Mouse (Mus musculus) MEL (cell line): Measurements from ENCODE around the gene Nucks1. TPM values are rescaled to one million over a fixed set of nuclear protein-coding genes. Genes with fewer than 3 reads are reported as not detected.

Source experiments
- DNase-seq: peaks from one replicate; pipeline ENCODE4 v3.0.0; 2011; ENCODE audit warnings: low read depth, low spot score
- H3K27ac ChIP-seq: 2 replicates; pipeline ENCODE4 v1.5.1; 2012; ENCODE audit warnings: low read depth, mild to moderate bottlenecking, control low read depth, low read length, moderate library complexity; ENCODE audit not compliant: control insufficient read depth
- H3K27me3 ChIP-seq, 2 experiments: fragments of 150-350 bp in 1 of 2; sonication (generic) in 1 of 2; 2 replicates each; pipeline ENCODE4 v1.6.1; 2012; ENCODE audit warnings: low read length in 2 of 2, mild to moderate bottlenecking in 2 of 2, improper control_type of control experiment in 1 of 2, moderate library complexity in 1 of 2; ENCODE audit not compliant: insufficient read depth in 2 of 2, control insufficient read depth in 1 of 2
- H3K36me3 ChIP-seq, 2 experiments: 2 replicates each; pipeline ENCODE4 v1.6.1; 2012 to 2014; ENCODE audit warnings: low read length in 2 of 2, improper control_type of control experiment in 1 of 2, inconsistent platforms in 1 of 2, mild to moderate bottlenecking in 1 of 2; ENCODE audit not compliant: insufficient read depth in 2 of 2, control insufficient read depth in 1 of 2
- H3K4me1 ChIP-seq, 2 experiments: fragments of 150-350 bp in 1 of 2; sonication (generic) in 1 of 2; 2 replicates each; pipeline ENCODE4 v1.6.1; 2012; ENCODE audit warnings: low read length in 2 of 2, improper control_type of control experiment in 1 of 2, mild to moderate bottlenecking in 1 of 2; ENCODE audit not compliant: insufficient read depth in 2 of 2, control insufficient read depth in 1 of 2
- H3K4me3 ChIP-seq, 2 experiments: fragments of 150-350 bp in 1 of 2; sonication (generic) in 1 of 2; 2 replicates each; pipeline ENCODE4 v1.5.1; 2012; ENCODE audit warnings: low read depth in 2 of 2, low read length in 2 of 2, mild to moderate bottlenecking in 2 of 2, moderate library complexity in 2 of 2, control low read depth in 1 of 2, improper control_type of control experiment in 1 of 2; ENCODE audit not compliant: control insufficient read depth in 1 of 2, insufficient read depth in 1 of 2
- H3K79me2 ChIP-seq: 2 replicates; pipeline ENCODE4 v1.6.1; 2012; ENCODE audit warnings: mild to moderate bottlenecking, low read length, moderate library complexity; ENCODE audit not compliant: control insufficient read depth, poor library complexity, insufficient read depth
- H3K9ac ChIP-seq: 2 replicates; pipeline ENCODE4 v1.6.1; 2012; ENCODE audit warnings: low read depth, mild to moderate bottlenecking, control low read depth, low read length, moderate library complexity; ENCODE audit not compliant: control insufficient read depth, poor library complexity, severe bottlenecking
- H3K9me3 ChIP-seq: fragments of 150-350 bp; sonication (generic); replicated peaks from 2 replicates; pipeline ENCODE4 v1.6.1; 2012; ENCODE audit warnings: mild to moderate bottlenecking, low read length, improper control_type of control experiment, moderate library complexity; ENCODE audit not compliant: insufficient read depth
- BHLHE40 ChIP-seq: IDR thresholded peaks from 2 replicates; pipeline ENCODE4 v1.6.1; 2012; ENCODE audit warnings: low read depth, mild to moderate bottlenecking, inconsistent platforms, low read length, improper control_type of control experiment, borderline replicate concordance
- CHD2 ChIP-seq: IDR thresholded peaks from 2 replicates; pipeline ENCODE4 v1.6.1; 2011; ENCODE audit warnings: low read length, improper control_type of control experiment
- CTCF ChIP-seq, 3 experiments: IDR thresholded peaks in 2 of 3; conservative IDR thresholded peaks in 1 of 3; 2 replicates each; pipeline ENCODE4 v1.5.1; 2011 to 2012; ENCODE audit warnings: low read length in 3 of 3, low read depth in 2 of 3, mild to moderate bottlenecking in 2 of 3, improper control_type of control experiment in 1 of 3, inconsistent platforms in 1 of 3, mixed read lengths in 1 of 3, moderate library complexity in 1 of 3; ENCODE audit not compliant: control insufficient read depth in 1 of 3, insufficient read depth in 1 of 3, poor library complexity in 1 of 3, severe bottlenecking in 1 of 3
- E2F4 ChIP-seq: IDR thresholded peaks from 2 replicates; pipeline ENCODE4 v1.6.1; 2011; ENCODE audit warnings: low read depth, low read length, improper control_type of control experiment, borderline replicate concordance
- EP300 ChIP-seq, 2 experiments: IDR thresholded peaks; 2 replicates each; pipeline ENCODE4 v1.6.1; 2011; ENCODE audit warnings: improper control_type of control experiment in 2 of 2, low read length in 2 of 2, low read depth in 1 of 2, mild to moderate bottlenecking in 1 of 2
- HCFC1 ChIP-seq: IDR thresholded peaks from 2 replicates; pipeline ENCODE4 v1.6.1; 2012; ENCODE audit warnings: low read depth, mild to moderate bottlenecking, inconsistent platforms, low read length, improper control_type of control experiment, moderate library complexity
- JUND ChIP-seq: IDR thresholded peaks from 2 replicates; pipeline ENCODE4 v1.6.1; 2011; ENCODE audit warnings: low read depth, mild to moderate bottlenecking, improper control_type of control experiment, low read length
- KAT2A ChIP-seq: conservative IDR thresholded peaks from 2 replicates; pipeline ENCODE4 v1.6.1; 2012; ENCODE audit warnings: low read depth, low read length, improper control_type of control experiment, inconsistent platforms
- MAX ChIP-seq: IDR thresholded peaks from 2 replicates; pipeline ENCODE4 v1.6.1; 2011; ENCODE audit warnings: low read length, improper control_type of control experiment
- MEF2A ChIP-seq: IDR thresholded peaks from 2 replicates; pipeline ENCODE4 v1.6.1; 2014; ENCODE audit warnings: low read depth, mild to moderate bottlenecking, inconsistent platforms, low read length, improper control_type of control experiment; ENCODE audit not compliant: poor library complexity, insufficient replicate concordance, severe bottlenecking; ENCODE audit errors: extremely low read depth
- MYB ChIP-seq: IDR thresholded peaks from 2 replicates; pipeline ENCODE4 v1.6.1; 2011; ENCODE audit warnings: mild to moderate bottlenecking, low read depth, low read length, improper control_type of control experiment
- MYC ChIP-seq: IDR thresholded peaks from 2 replicates; pipeline ENCODE4 v1.6.1; 2011; ENCODE audit warnings: low read depth, mild to moderate bottlenecking, low read length, improper control_type of control experiment, moderate library complexity
- NELFE ChIP-seq: IDR thresholded peaks from 2 replicates; pipeline ENCODE4 v1.6.1; 2011; ENCODE audit warnings: low read depth, low read length, improper control_type of control experiment
- NRF1 ChIP-seq: IDR thresholded peaks from 2 replicates; pipeline ENCODE4 v1.6.1; 2014; ENCODE audit warnings: low read depth, mild to moderate bottlenecking, inconsistent platforms, low read length, improper control_type of control experiment, moderate library complexity; ENCODE audit not compliant: poor library complexity, insufficient read depth, severe bottlenecking
- POLR2A ChIP-seq, 2 experiments: IDR thresholded peaks; 2 replicates each; pipeline ENCODE4 v1.6.1; 2011 to 2012; ENCODE audit warnings: low read length in 2 of 2, mild to moderate bottlenecking in 2 of 2, control low read depth in 1 of 2, improper control_type of control experiment in 1 of 2, low read depth in 1 of 2, moderate library complexity in 1 of 2; ENCODE audit not compliant: control insufficient read depth in 1 of 2, insufficient read depth in 1 of 2, poor library complexity in 1 of 2
- POLR2AphosphoS2 ChIP-seq: IDR thresholded peaks from 2 replicates; pipeline ENCODE4 v1.6.1; 2011; ENCODE audit warnings: low read length, improper control_type of control experiment
- POLR2AphosphoS5 ChIP-seq: IDR thresholded peaks from 2 replicates; pipeline ENCODE4 v1.6.1; 2012; ENCODE audit warnings: low read depth, borderline replicate concordance, mild to moderate bottlenecking, inconsistent platforms, low read length, moderate library complexity, mixed read lengths
- RAD21 ChIP-seq: IDR thresholded peaks from 2 replicates; pipeline ENCODE4 v1.6.1; 2011; ENCODE audit warnings: mild to moderate bottlenecking, low read depth, low read length, improper control_type of control experiment
- RCOR1 ChIP-seq: IDR thresholded peaks from 2 replicates; pipeline ENCODE4 v1.6.1; 2012; ENCODE audit warnings: low read depth, mild to moderate bottlenecking, inconsistent platforms, low read length, improper control_type of control experiment
- SIN3A ChIP-seq: IDR thresholded peaks from 2 replicates; pipeline ENCODE4 v1.6.1; 2012; ENCODE audit warnings: low read length, improper control_type of control experiment, inconsistent platforms
- TAL1 ChIP-seq: IDR thresholded peaks from 2 replicates; pipeline ENCODE4 v1.6.1; 2012; ENCODE audit warnings: mild to moderate bottlenecking, inconsistent platforms, low read length, moderate library complexity, mixed read lengths
- TCF12 ChIP-seq: IDR thresholded peaks from 2 replicates; pipeline ENCODE4 v1.6.1; 2014; ENCODE audit warnings: low read depth, mild to moderate bottlenecking, inconsistent platforms, low read length, improper control_type of control experiment, moderate library complexity
- UBTF ChIP-seq: IDR thresholded peaks from 2 replicates; pipeline ENCODE4 v1.6.1; 2012; ENCODE audit warnings: low read depth, mild to moderate bottlenecking, inconsistent platforms, low read length, improper control_type of control experiment, moderate library complexity, borderline replicate concordance; ENCODE audit not compliant: insufficient read depth
- USF1 ChIP-seq: IDR thresholded peaks from 2 replicates; pipeline ENCODE4 v1.6.1; 2014; ENCODE audit warnings: low read depth, mild to moderate bottlenecking, inconsistent platforms, low read length, improper control_type of control experiment, moderate library complexity
- ZKSCAN1 ChIP-seq: IDR thresholded peaks from 2 replicates; pipeline ENCODE4 v1.6.1; 2012; ENCODE audit warnings: low read depth, mild to moderate bottlenecking, inconsistent platforms, low read length, improper control_type of control experiment, moderate library complexity
- ZNF384 ChIP-seq: IDR thresholded peaks from 2 replicates; pipeline ENCODE4 v1.6.1; 2012; ENCODE audit warnings: low read depth, mild to moderate bottlenecking, inconsistent platforms, low read length, improper control_type of control experiment
- polyA plus RNA-seq, 2 experiments: library from polyadenylated mRNA; stranded (reverse) in 1 of 2; unstranded in 1 of 2; fragments of >175 nt in 1 of 2; fragments of >200 nt in 1 of 2; gene quantifications; 2 replicates each; pipeline versions ENCODE4 v1.2.1 to v1.2.4; 2012; ENCODE audit warnings: low replicate concordance in 2 of 2, low read depth in 1 of 2; ENCODE audit not compliant: insufficient read length in 2 of 2, insufficient read depth in 1 of 2, missing spikeins in 1 of 2
- total RNA-seq: library from RNA; depleted of rRNA; stranded (reverse); fragments of 300-350 nt; gene quantifications from 2 replicates; pipeline ENCODE4 v1.2.3, GENCODE M21; 2012

Nucks1 gene
- total and polyA plus RNA-seq, 3 experiments: 53.7 to 113 (median 84.0) TPM

DNA sequence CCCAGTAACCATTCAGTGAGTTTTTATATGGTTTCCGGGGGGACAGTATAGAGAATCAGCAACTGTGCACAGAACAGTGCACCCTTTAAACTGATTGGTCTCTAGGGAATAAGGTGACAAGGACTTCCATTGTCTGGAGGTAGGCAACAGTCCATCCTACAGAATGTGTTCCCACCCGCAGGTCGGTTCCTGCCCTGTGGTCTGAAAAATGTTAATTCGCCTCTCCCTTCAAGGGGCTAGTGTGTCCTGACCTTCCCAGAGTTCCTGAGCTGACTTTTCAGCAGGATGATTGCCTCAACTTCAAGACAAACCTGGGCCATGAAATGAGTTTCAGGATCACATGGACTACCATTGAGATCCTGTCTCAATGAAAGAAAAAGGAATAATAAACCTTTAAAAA lies 18.9 kb upstream of the Nucks1 start:
- TF ChIP-seq POLR2AphosphoS2 (no peak), TCF12 (no peak), TAL1 (no peak), SIN3A (no peak), USF1 (no peak), CTCF (IDR thresholded peaks at IDR 0.05 in 2 of 3, conservative IDR thresholded peaks at IDR 0.05 in 1 of 3; ENCODE audit: control insufficient read depth in 1 of 3, insufficient read depth in 1 of 3, low read depth in 2 of 3, low read length in 3 of 3, poor library complexity in 1 of 3, severe bottlenecking in 1 of 3) (no peak), E2F4 (no peak), POLR2A (IDR thresholded peaks at IDR 0.05; ENCODE audit: control insufficient read depth in 1 of 2, insufficient read depth in 1 of 2, low read depth in 1 of 2, low read length in 2 of 2, poor library complexity in 1 of 2) (no peak), POLR2AphosphoS5 (no peak), BHLHE40 (no peak), NRF1 (no peak)
- Histone ChIP-seq H3K4me3 (no peak overlapping the region), H3K27ac (no peak overlapping the region), H3K9me3 (no peaks in the 10 kb centered on the region), H3K36me3 (no peaks in the 10 kb centered on the region), H3K4me1 (peaks cover 2 to 8% of the 10 kb centered on the region in 2 experiments; a peak in 3 of 4 replicates), H3K9ac (no peak overlapping the region), H3K79me2 (no peaks in the 10 kb centered on the region), H3K27me3 (peaks cover 6 to 13% of the 10 kb centered on the region in 2 experiments)
- DNase-seq: no peak

DNA sequence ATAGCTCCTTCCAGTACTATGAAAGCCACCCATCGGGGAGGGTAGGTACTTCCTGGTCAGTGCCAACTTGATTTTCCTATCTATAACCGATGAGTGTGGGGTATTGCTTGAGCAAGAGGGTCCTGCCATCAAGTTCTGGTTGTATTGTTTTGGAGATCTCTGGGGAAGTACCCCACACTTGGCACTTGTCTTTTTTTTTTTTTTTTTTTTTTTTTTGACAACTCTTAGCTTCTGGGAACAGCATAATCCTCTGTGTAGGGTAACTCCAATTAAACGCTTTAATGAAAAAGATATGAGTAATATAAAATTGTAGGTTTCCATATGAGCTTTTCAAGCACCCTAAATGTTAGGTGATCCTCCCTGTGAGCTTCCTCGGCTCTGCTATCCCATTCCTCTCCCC lies 7.7 kb upstream of the Nucks1 start:
- no peak overlapping the region for H3K27ac ChIP-seq
- H3K4me1 ChIP-seq: peaks cover 5 to 7% of the 10 kb centered on the region in 2 experiments
- TF ChIP-seq ZNF384 (peak; percentile 68), RCOR1 (no peak)
- H3K36me3 ChIP-seq: peaks cover 0 to 5% of the 10 kb centered on the region in 2 experiments; a peak in 2 of 4 replicates
- H3K79me2 ChIP-seq: no peaks in the 10 kb centered on the region
- DNase-seq: no peak
- H3K27me3 ChIP-seq: peaks cover 2 to 10% of the 10 kb centered on the region in 2 experiments; a peak in 2 of 4 replicates
- H3K9me3 ChIP-seq: no peaks in the 10 kb centered on the region
- no peak overlapping the region for H3K4me3 ChIP-seq
- H3K9ac ChIP-seq: no peak overlapping the region

DNA sequence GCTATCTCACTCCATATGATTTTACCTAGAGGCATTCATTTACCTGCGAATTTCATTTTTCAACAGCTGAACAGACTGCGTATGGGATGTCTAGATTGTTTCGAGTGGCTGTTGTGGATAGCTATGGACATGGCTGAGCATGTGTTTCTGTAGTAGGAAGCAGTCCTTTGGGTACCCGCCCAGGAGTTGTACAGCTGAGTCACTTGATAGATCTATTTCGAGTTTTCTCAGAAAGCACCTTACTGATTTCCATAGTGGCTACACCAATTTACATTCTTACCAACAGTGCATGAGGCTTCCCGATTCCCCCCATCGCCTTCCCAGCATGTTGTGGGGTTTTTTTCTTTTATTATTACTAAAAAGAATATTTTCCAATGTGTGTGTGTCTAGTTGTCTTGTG lies 7.1 kb upstream of the Nucks1 start:
- Histone ChIP-seq H3K27me3 (peaks cover 0 to 10% of the 10 kb centered on the region in 2 experiments; a peak in 1 of 4 replicates), H3K9me3 (no peaks in the 10 kb centered on the region), H3K9ac (no peak overlapping the region), H3K4me3 (no peak overlapping the region), H3K27ac (no peak overlapping the region), H3K79me2 (no peaks in the 10 kb centered on the region), H3K4me1 (peaks cover 6 to 13% of the 10 kb centered on the region in 2 experiments), H3K36me3 (peaks cover 0 to 10% of the 10 kb centered on the region in 2 experiments; a peak in 2 of 4 replicates)
- TF ChIP-seq POLR2AphosphoS5 (no peak), CTCF (IDR thresholded peaks at IDR 0.05 in 2 of 3, conservative IDR thresholded peaks at IDR 0.05 in 1 of 3; ENCODE audit: control insufficient read depth in 1 of 3, insufficient read depth in 1 of 3, low read depth in 2 of 3, low read length in 3 of 3, poor library complexity in 1 of 3, severe bottlenecking in 1 of 3) (no peak), JUND (no peak), MYB (no peak), CHD2 (no peak), ZNF384 (no peak), ZKSCAN1 (no peak), RCOR1 (no peak), KAT2A (no peak), EP300 (IDR thresholded peaks at IDR 0.05; ENCODE audit: low read depth in 1 of 2, low read length in 2 of 2) (no peak), MEF2A (no peak), HCFC1 (no peak), RAD21 (no peak), MAX (no peak), UBTF (no peak), POLR2AphosphoS2 (no peak), NELFE (no peak), MYC (no peak)
- DNase-seq: no peak
